Mouse (Mus musculus) thymus, adult 2 months (tissue): ENCODE data around the gene Cbx8.
A peak's percentile ranks its signal among the peaks of the same experiment; 100 is the strongest.

ENCODE experiments used
- CTCF ChIP-seq: fragments of 200-500 bp; IDR thresholded peaks from 2 replicates; pipeline ENCODE4 v1.5.1; 2012; ENCODE audit warnings: mild to moderate bottlenecking, control low read depth, low read length, moderate library complexity, borderline replicate concordance; ENCODE audit not compliant: control insufficient read depth, poor library complexity, insufficient read depth; ENCODE audit errors: extremely low read depth
- POLR2A ChIP-seq: fragments of 200-500 bp; IDR thresholded peaks from 2 replicates; pipeline ENCODE4 v1.6.1; 2012; ENCODE audit warnings: mild to moderate bottlenecking, low read length, control low read depth, moderate library complexity; ENCODE audit not compliant: control insufficient read depth, poor library complexity, insufficient read depth; ENCODE audit errors: extremely low read depth

DNA sequence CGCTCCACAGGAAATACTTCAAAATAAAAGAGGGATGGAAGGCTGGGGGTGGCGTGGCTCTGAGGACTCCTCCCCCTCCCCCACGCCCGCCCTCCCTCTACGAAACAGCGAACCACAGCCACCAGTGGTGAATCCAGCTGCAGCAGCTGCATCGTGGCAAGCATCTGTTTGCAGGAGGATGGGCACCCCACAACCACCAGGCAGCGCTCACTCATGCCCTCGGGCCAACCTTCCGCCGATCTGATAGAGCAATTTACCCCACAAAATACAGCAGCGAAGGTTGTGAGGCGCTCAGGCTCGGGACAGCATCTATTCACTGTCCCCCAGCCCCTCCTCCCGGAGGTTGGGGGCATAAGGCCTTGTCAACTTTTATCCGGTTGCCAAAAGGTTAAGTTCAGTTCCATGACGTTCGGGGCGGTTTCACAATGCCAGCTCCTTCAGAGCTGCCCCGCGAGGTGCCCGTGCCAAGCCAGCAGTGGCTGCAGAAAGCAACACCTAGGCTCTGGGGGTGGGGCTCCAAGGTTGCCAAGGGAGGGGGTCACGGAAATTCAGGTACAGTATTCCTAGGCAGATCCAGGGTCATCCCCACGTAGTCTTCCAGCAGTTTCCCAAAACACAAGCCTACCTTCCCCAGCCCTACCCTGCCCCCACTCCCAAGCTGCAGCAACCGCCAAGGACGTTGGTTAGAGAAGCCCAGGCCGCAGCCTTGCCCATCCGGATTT lies 43.1 kb upstream of the Cbx8 start:
- TF ChIP-seq CTCF (0 out of 2 replicates have a peak, but pooled peaks have one; percentile 48), POLR2A (peak; percentile 68)
